Mouse (Mus musculus): ENCODE measurements around the gene Lhx5. TPM values are rescaled to one million over a fixed set of nuclear protein-coding genes. Genes with fewer than 3 reads are reported as not detected.

Lhx5 gene
- polyA plus RNA-seq, 1 experiment from 2014 or later, result not detected

DNA sequence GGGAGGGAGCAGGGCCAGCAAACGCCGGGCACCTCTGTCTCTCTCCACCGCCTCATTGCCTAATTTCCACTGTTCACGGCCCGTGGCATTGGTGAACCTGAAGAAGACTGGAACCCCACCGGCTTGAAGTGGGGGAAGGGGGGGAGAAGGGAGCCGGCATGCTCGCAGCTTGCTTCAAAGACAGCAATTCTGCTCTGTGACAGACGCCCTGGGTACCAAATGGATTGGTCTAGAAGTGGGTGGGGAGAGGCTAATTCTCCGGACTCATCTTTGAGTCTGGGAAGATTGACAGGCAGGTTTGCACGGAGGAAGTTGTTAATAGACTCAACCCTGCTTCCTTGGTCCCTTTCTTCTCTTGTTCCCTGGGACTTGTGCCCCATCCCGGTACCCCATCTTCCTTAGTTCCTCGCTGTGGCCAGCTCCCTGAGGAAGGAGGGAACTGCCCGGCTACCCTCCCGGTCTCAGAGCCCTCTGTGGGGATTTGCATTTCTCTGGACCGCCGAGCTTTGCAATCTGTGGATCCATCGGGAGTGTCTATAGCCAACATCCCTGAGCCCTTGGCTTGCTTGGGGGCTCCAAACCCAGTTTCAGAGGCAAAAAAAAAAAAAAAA lies 5.5 kb downstream of the Lhx5 start:
- WGBS, result 0% methylated on average over 17 of the region's 18 CpGs
- ATAC-seq, result no peak

DNA sequence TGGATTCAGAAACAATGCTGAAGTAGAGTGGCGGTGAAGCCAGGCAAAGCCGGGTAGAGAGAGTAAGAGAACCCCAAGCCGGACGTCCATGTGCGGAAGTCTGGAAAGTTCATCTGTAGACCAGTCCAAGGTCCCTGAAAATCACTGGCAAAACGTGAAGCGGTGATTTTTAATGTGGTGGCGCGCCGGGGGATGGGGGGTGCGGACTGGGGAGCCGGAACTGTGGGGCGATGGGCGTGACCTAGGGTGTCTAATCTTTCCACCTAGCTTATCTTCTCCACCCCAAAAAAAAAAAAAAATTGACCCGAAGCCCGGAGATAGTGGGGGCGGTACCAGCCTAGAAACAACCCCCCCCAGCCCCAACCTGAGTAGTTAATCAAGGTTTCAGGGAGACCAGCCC lies 6.0 kb downstream of the Lhx5 start:
- Histone ChIP-seq H3K36me3 (ENCODE audit: control insufficient read depth, insufficient read depth, low read length) (no peaks in the 10 kb centered on the region), H3K4me2 (ENCODE audit: low read depth, low read length) (no peak overlapping the region), H3K4me1 (ENCODE audit: control insufficient read depth, insufficient read depth, low read length) (peaks cover 18% of the 10 kb centered on the region), H3K9ac (ENCODE audit: low read depth, low read length) (no peak overlapping the region), H3K9me3 (ENCODE audit: control insufficient read depth, low read length) (no peaks in the 10 kb centered on the region), H3K4me3 (ENCODE audit: low read length) (no peak overlapping the region), H3K27me3 (replicated peaks; ENCODE audit: control insufficient read depth, insufficient read depth, low read length) (peaks cover 82% of the 10 kb centered on the region), H3K27ac (ENCODE audit: low read length) (no peak overlapping the region)
- no peak for ATAC-seq
- 1% methylated on average over 17 of the region's 17 CpGs for WGBS

More for the DNA sequence above, 5.5 kb downstream of the Lhx5 start:
- Histone ChIP-seq H3K27me3 (replicated peaks; ENCODE audit: control insufficient read depth, insufficient read depth, low read length) (peaks cover 87% of the 10 kb centered on the region), H3K27ac (ENCODE audit: low read length) (no peak overlapping the region), H3K9ac (ENCODE audit: low read depth, low read length) (no peak overlapping the region), H3K4me3 (ENCODE audit: low read length) (no peak overlapping the region), H3K36me3 (ENCODE audit: control insufficient read depth, insufficient read depth, low read length) (no peaks in the 10 kb centered on the region), H3K9me3 (ENCODE audit: control insufficient read depth, low read length) (no peaks in the 10 kb centered on the region), H3K4me2 (ENCODE audit: low read depth, low read length) (no peak overlapping the region), H3K4me1 (ENCODE audit: control insufficient read depth, insufficient read depth, low read length) (peaks cover 18% of the 10 kb centered on the region)

DNA sequence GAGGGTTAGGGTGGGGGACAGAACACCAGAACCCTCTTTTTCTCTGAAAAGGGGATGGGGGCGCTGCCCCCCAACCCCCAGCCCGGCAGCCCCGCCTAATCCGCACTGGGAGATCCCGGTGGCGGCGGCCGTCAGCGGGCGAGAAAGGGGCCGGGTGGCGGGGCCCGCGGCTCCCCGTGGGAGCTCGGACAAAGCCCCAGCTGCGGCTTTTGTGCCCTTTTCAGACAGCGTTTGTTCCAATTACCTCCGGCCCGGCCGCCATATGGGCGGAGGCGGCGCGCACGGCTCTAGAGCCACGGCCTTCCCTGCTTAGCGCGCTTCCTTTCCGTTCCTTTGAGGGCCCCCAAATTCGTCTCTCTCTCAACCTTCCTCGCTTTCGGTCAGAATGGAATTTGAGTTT lies 6.5 kb downstream of the Lhx5 start:
- no peak overlapping the region for H3K27ac ChIP-seq (ENCODE audit: low read length)
- no peak overlapping the region for H3K9ac ChIP-seq (ENCODE audit: low read depth, low read length)
- no peaks in the 10 kb centered on the region for H3K36me3 ChIP-seq (ENCODE audit: control insufficient read depth, insufficient read depth, low read length)
- H3K4me1 ChIP-seq (ENCODE audit: control insufficient read depth, insufficient read depth, low read length), result peaks cover 18% of the 10 kb centered on the region
- peak overlapping the region; percentile 26 for H3K4me3 ChIP-seq (ENCODE audit: low read length)
- H3K4me2 ChIP-seq (ENCODE audit: low read depth, low read length), result 0 out of 2 replicates have a peak overlapping the region, but pooled peaks have one; percentile 16
- no peaks in the 10 kb centered on the region for H3K9me3 ChIP-seq (ENCODE audit: control insufficient read depth, low read length)
- H3K27me3 ChIP-seq (replicated peaks; ENCODE audit: control insufficient read depth, insufficient read depth, low read length), result peaks cover 79% of the 10 kb centered on the region
- under 1% methylated on average over 33 of the region's 33 CpGs for WGBS
- no peak for ATAC-seq

DNA sequence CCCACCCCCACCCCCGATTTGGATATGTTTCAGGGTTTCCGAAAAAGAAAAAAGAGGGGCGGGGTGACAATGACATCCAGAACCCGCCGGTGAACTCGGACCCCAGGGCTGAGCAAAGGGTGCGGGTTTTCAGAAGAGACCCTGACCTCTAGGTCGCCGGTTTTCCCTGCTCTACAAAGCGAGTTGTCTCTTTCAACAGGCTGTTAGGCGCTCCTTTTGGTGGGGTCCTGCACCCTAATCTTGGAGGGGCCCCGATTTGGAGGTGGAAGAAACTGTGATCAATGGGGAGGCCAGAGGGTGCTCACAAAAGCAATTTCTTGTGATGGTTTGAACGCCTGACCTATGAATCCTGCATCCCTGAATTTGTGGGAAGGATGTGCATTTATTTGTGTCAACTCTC lies 7.0 kb downstream of the Lhx5 start:
- Histone ChIP-seq H3K4me3 (ENCODE audit: low read length) (no peak overlapping the region), H3K9me3 (ENCODE audit: control insufficient read depth, low read length) (no peaks in the 10 kb centered on the region), H3K4me2 (ENCODE audit: low read depth, low read length) (no peak overlapping the region), H3K9ac (ENCODE audit: low read depth, low read length) (no peak overlapping the region), H3K27ac (ENCODE audit: low read length) (no peak overlapping the region), H3K4me1 (ENCODE audit: control insufficient read depth, insufficient read depth, low read length) (peaks cover 18% of the 10 kb centered on the region), H3K27me3 (replicated peaks; ENCODE audit: control insufficient read depth, insufficient read depth, low read length) (peaks cover 74% of the 10 kb centered on the region), H3K36me3 (ENCODE audit: control insufficient read depth, insufficient read depth, low read length) (no peaks in the 10 kb centered on the region)
- ATAC-seq, result no peak
- 1% methylated on average over 13 of the region's 13 CpGs for WGBS

DNA sequence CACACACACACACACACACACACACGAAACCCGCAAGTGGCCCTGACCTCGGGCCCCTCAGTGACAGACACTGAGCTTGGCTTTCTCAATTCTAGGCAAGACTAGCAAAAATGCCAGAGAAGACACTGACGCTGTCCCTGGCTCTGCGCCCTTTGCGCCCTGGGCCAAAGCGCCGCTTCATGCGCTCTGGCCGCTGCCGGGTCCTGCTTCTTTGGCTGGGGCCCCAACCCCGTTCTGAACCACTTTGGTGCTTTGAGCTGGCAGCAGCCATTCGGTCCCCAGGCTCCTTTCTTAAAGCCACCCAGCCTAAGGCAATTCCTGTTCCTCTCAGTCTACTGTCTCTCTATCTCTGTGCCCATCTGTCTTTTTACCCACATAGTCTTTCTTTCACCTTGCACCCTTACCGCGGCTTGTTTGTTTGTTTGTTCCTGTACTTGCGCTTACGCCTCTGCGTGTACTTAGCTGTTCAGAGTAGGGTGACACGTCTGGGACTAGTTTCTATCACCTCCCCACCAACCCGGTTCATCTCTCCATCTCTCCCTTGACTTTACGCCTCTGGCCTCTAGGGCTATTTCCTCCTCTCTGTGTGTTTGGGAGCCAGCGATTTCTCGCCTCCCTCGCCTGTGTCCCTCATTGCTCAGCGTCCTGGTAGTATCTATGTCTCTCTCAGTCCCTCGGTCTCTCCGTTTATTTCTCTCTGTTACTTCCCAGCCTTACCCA lies 7.7 kb downstream of the Lhx5 start:
- Histone ChIP-seq H3K9me3 (ENCODE audit: control insufficient read depth, low read length) (no peaks in the 10 kb centered on the region), H3K36me3 (ENCODE audit: control insufficient read depth, insufficient read depth, low read length) (no peaks in the 10 kb centered on the region), H3K4me1 (ENCODE audit: control insufficient read depth, insufficient read depth, low read length) (peaks cover 18% of the 10 kb centered on the region), H3K4me3 (ENCODE audit: low read length) (no peak overlapping the region), H3K27ac (ENCODE audit: low read length) (no peak overlapping the region), H3K4me2 (ENCODE audit: low read depth, low read length) (no peak overlapping the region), H3K27me3 (replicated peaks; ENCODE audit: control insufficient read depth, insufficient read depth, low read length) (peaks cover 68% of the 10 kb centered on the region), H3K9ac (ENCODE audit: low read depth, low read length) (no peak overlapping the region)
- ATAC-seq, result no peak
- 3% methylated on average over 27 of the region's 27 CpGs for WGBS

DNA sequence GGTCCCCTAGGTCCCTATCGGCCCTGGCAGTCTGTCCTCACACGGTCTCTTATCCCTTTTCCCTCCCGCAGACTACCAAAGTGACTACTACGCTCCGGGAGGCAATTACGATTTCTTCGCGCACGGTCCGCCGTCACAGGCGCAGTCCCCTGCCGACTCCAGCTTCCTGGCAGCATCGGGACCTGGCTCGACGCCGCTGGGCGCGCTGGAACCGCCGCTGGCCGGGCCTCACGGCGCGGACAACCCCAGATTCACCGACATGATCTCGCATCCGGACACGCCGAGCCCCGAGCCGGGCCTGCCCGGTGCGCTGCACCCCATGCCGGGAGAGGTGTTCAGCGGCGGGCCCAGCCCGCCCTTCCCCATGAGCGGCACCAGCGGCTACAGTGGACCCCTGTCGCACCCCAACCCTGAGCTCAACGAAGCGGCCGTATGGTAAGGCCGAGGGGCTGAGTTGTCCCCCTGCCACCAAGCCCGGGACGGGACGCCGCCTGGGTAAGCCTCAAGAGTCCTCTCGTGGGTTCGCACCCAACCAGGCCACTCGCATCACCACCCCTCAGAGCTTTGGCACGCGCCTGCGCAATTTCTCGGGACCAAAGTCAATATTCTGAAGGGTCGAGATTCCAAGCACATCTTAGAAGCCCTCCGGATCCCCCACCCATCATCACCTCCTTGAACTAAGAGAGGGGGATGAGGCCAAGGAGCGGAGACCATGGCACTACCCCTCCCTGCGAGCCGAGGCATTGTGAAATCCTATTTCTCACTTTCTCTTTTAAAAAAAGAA lies 8.6 kb downstream of the Lhx5 start:
- WGBS, result under 1% methylated on average over 61 of the region's 61 CpGs
- H3K9ac ChIP-seq (ENCODE audit: low read depth, low read length), result no peak overlapping the region
- peak overlapping the region; percentile 49 for H3K4me2 ChIP-seq (ENCODE audit: low read depth, low read length)
- H3K36me3 ChIP-seq (ENCODE audit: control insufficient read depth, insufficient read depth, low read length), result no peaks in the 10 kb centered on the region
- H3K27me3 ChIP-seq (replicated peaks; ENCODE audit: control insufficient read depth, insufficient read depth, low read length), result peaks cover 64% of the 10 kb centered on the region
- no peaks in the 10 kb centered on the region for H3K9me3 ChIP-seq (ENCODE audit: control insufficient read depth, low read length)
- ATAC-seq, result no peak
- H3K4me3 ChIP-seq (ENCODE audit: low read length), result peak overlapping the region; percentile 30
- peaks cover 18% of the 10 kb centered on the region for H3K4me1 ChIP-seq (ENCODE audit: control insufficient read depth, insufficient read depth, low read length)
- no peak overlapping the region for H3K27ac ChIP-seq (ENCODE audit: low read length)

DNA sequence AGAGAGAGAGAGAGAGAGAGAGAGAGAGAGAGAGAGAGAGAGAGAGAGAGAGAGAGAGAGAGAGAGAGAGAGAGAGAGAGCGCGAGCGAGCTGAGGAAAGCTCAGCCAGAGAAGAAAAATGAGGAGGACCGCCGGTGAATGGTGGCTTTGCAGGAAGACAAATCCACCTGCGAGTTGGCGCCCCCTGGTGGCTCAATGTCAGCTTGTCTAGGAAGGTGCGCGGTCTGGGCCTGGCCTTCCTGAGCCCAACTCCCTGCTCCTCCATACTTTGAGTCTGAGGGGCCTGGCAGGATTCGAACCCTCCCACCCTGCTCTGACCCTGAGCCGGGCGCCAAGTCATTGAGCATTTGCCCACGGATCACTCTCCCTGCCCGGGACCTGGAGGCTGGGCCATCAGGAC lies 9.2 kb downstream of the Lhx5 start:
- peaks cover 16% of the 10 kb centered on the region for H3K4me1 ChIP-seq (ENCODE audit: control insufficient read depth, insufficient read depth, low read length)
- H3K4me3 ChIP-seq (ENCODE audit: low read length), result peak overlapping the region; percentile 30
- no peak overlapping the region for H3K27ac ChIP-seq (ENCODE audit: low read length)
- peak overlapping the region; percentile 49 for H3K4me2 ChIP-seq (ENCODE audit: low read depth, low read length)
- H3K9me3 ChIP-seq (ENCODE audit: control insufficient read depth, low read length), result no peaks in the 10 kb centered on the region
- H3K36me3 ChIP-seq (ENCODE audit: control insufficient read depth, insufficient read depth, low read length), result no peaks in the 10 kb centered on the region
- peaks cover 58% of the 10 kb centered on the region for H3K27me3 ChIP-seq (replicated peaks; ENCODE audit: control insufficient read depth, insufficient read depth, low read length)
- WGBS, result 6% methylated on average over 14 of the region's 14 CpGs
- H3K9ac ChIP-seq (ENCODE audit: low read depth, low read length), result no peak overlapping the region
- ATAC-seq, result peak; percentile 62

DNA sequence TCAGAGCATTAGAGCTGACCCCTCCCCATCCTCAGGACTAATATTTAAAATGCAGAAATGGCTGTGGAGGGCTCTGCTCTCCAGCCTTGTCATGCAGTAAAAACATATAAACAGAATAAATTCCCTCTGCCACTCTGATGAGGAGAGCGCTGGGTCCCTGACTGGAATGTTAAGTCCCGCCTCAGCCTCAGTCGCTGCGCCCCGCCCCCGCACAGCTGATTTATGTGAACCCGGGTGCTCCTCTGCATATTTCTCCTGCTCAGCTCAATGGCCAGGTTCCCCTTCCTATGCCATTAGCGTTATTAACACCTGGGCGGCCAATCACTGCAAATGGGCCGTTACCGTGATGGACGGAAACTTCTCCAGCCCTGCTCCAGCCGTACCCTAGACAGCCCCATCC lies 15.8 kb downstream of the Lhx5 start:
- Histone ChIP-seq H3K9ac (ENCODE audit: low read depth, low read length) (no peak overlapping the region), H3K9me3 (ENCODE audit: control insufficient read depth, low read length) (no peaks in the 10 kb centered on the region), H3K27ac (ENCODE audit: low read length) (no peak overlapping the region), H3K4me1 (ENCODE audit: control insufficient read depth, insufficient read depth, low read length) (no peaks in the 10 kb centered on the region), H3K27me3 (replicated peaks; ENCODE audit: control insufficient read depth, insufficient read depth, low read length) (peaks cover 8% of the 10 kb centered on the region; the same call in 1 of the 2 replicates), H3K4me2 (ENCODE audit: low read depth, low read length) (no peak overlapping the region), H3K36me3 (ENCODE audit: control insufficient read depth, insufficient read depth, low read length) (no peaks in the 10 kb centered on the region), H3K4me3 (ENCODE audit: low read length) (no peak overlapping the region)
- ATAC-seq, result no peak
- WGBS, result 34% methylated on average over 13 of the region's 13 CpGs

DNA sequence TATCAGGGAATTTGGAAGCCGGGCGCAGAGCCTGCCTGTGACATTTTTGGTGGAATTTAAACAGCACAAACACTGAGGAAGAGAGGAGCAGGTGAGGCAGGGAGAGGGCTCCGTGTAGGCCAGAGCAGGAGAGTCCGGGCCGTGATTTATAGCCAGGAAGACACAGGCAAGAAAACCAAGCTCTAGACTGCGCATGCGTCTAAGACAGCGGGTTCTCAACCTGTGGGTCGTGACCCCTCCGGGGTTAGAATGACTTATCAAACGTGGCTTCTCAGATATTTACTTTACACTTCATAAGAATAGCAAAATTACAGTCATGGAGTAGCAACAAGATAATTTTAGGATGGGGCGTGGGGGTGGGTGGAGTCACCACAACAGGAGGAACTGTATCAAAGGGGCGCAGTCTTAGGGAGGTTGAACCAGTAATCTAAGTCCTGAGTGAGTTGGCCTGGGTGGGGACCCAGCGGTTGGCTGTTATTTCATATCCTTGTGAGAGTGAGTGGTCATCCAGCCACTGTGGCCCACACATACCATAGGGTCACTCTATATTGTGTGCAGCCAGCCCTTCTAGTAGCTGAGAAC lies 23.3 kb downstream of the Lhx5 start:
- Histone ChIP-seq H3K4me1 (ENCODE audit: control insufficient read depth, insufficient read depth, low read length) (no peaks in the 10 kb centered on the region), H3K9ac (ENCODE audit: low read depth, low read length) (no peak overlapping the region), H3K27ac (ENCODE audit: low read length) (no peak overlapping the region), H3K36me3 (ENCODE audit: control insufficient read depth, insufficient read depth, low read length) (no peaks in the 10 kb centered on the region), H3K4me2 (ENCODE audit: low read depth, low read length) (no peak overlapping the region), H3K9me3 (ENCODE audit: control insufficient read depth, low read length) (no peaks in the 10 kb centered on the region), H3K27me3 (replicated peaks; ENCODE audit: control insufficient read depth, insufficient read depth, low read length) (no peaks in the 10 kb centered on the region), H3K4me3 (ENCODE audit: low read length) (no peak overlapping the region)
- ATAC-seq, result no peak
- whole genome bisulfite sequencing, result 38% methylated on average over 14 of the region's 14 CpGs
